Comparison of ENCODE assay signal across 13 mouse cellular contexts in genomic region chr14:30318293-30318692, GRCm38 (mm10).
A peak's percentile ranks its signal among the peaks of the same experiment; 100 is the strongest.
DNase-seq lines count a peak whose midpoint lies in the region; ATAC-seq lines count a peak whose summit lies in the region.
"Had no signal": no experiment of that assay in that cellular context is flagged by ENCODE, and none has a peak within 500 bp of the region (broad histone marks: within the 10 kb centered on the region; RNA-seq: fewer than 3 reads in every experiment).

No protein-coding gene starts in this region.

- H3K4me2 ChIP-seq in midbrain, embryonic 16.5 days (ENCODE audit: low read length), result no peak overlapping the region

- peak; percentile 66 to 75 for DNase-seq in left cerebral cortex, adult 18-20 months (ENCODE audit: low spot score in 2 of 2)
- no peak for DNase-seq in left cerebral cortex, postnatal 4 days
- DNase-seq in cerebellum, adult 9-10 months, result peak; percentile 65
- peak; percentile 73 to 83 for DNase-seq in frontal cortex, postnatal 36 days (ENCODE audit: low spot score in 2 of 2)
- DNase-seq in right cerebral cortex, postnatal 14 days, result peak; percentile 27
- no peak for DNase-seq in adrenal gland, adult 2 months
- DNase-seq: adrenal gland, adult 8-10 months; heart, postnatal 4 days; lung, adult 18-20 months had no signal

- ATAC-seq in midbrain, embryonic 16.5 days, result no peak
- ATAC-seq: intestine, postnatal 0 days; Patski had no signal

- H3K27ac ChIP-seq in midbrain, embryonic 16.5 days (ENCODE audit: low read length), result no peak overlapping the region

- H3K9me3 ChIP-seq in midbrain, embryonic 16.5 days (replicated peaks; ENCODE audit: control insufficient read depth, low read length, poor library complexity, severe bottlenecking), result no peaks in the 10 kb centered on the region
- H3K9me3 ChIP-seq: megakaryocyte, embryonic 14.5 days had no signal

- H3K27me3 ChIP-seq in midbrain, embryonic 16.5 days (ENCODE audit: control insufficient read depth, insufficient read depth, low read depth, low read length), result no peaks in the 10 kb centered on the region

- no peaks in the 10 kb centered on the region for H3K4me1 ChIP-seq in midbrain, embryonic 16.5 days (ENCODE audit: control insufficient read depth, insufficient read depth, low read length)
- H3K4me1 ChIP-seq: megakaryocyte, embryonic 14.5 days had no signal

- whole genome bisulfite sequencing in midbrain, embryonic 16.5 days, result 89% methylated on average over 12 of the region's 12 CpGs

- intact Hi-C loops in left cerebral cortex, postnatal 4 days (cut with DNase I), result no loop called here

- no peak overlapping the region for H3K9ac ChIP-seq in midbrain, embryonic 16.5 days (ENCODE audit: low read depth, low read length)

- H3K4me3 ChIP-seq in midbrain, embryonic 16.5 days (ENCODE audit: low read depth, low read length), result no peak overlapping the region

- H3K36me3 ChIP-seq in midbrain, embryonic 16.5 days (ENCODE audit: control insufficient read depth, insufficient read depth, low read length), result no peaks in the 10 kb centered on the region

Comparison
In these comparisons a context has a peak if more than half of its experiments do, and no peak if none do; other contexts are left out.
1. DNase-seq: peak in left cerebral cortex, adult 18-20 months (2 of 2), cerebellum, adult 9-10 months (single experiment), frontal cortex, postnatal 36 days (2 of 2) and right cerebral cortex, postnatal 14 days (single experiment); none in left cerebral cortex, postnatal 4 days (single experiment) and adrenal gland, adult 2 months (single experiment).